In the genomic region with DNA sequence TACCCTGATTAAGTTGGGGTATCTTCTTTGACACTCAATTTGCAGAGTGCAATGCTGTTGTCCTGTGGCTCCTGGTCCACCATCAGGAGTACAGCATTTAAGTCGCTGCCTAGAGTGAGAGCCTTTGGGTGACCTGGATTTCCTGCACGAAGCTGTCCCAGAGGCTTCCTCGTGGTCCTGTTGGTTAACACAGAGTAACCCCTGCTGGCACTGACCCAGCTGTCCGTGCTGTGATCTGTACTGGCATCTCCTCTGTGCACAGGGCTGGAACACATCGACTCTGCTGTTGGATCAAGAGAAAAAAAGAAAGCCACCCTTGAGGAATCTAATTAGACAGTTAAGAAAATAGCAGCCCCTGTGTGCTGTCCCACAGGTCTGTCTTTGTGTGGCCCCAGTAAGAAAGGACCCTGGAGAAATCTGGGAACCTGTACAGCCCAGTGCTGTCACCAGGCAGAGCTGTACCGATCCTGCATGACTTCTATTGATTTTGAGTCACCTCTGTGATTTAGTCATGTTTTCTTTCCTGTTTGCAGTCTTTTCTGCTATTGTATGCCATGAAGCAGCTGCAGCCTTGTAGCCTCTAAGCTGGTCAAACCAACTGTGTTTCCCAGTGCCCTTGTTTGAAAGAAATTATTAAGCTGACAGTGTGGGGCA, we compare ENCODE assay signal across 13 mouse cellular contexts.
DNase-seq lines count a peak whose midpoint lies in the region; ATAC-seq and TF ChIP-seq lines count a peak whose summit lies in the region.
"Had no signal": no experiment of that assay in that cellular context is flagged by ENCODE, and none has a peak within 500 bp of the region (broad histone marks: within the 10 kb centered on the region; RNA-seq: fewer than 3 reads in every experiment).

No protein-coding gene starts in this region.

- H3K36me3 ChIP-seq in midbrain, postnatal 0 days (ENCODE audit: insufficient read depth, low read length): no peaks in the 10 kb centered on the region
- no peaks in the 10 kb centered on the region for H3K36me3 ChIP-seq in midbrain, embryonic 16.5 days (ENCODE audit: control insufficient read depth, insufficient read depth, low read length)
- no peaks in the 10 kb centered on the region for H3K36me3 ChIP-seq in hindbrain, embryonic 10.5 days
- H3K36me3 ChIP-seq: embryonic facial prominence, embryonic 15.5 days; heart, embryonic 12.5 days had no signal

- no peak for TF ChIP-seq CTCF in midbrain, postnatal 0 days (IDR thresholded peaks at IDR 0.05)

- H3K9me3 ChIP-seq in midbrain, postnatal 0 days (ENCODE audit: low read length): no peaks in the 10 kb centered on the region
- H3K9me3 ChIP-seq in midbrain, embryonic 16.5 days (replicated peaks; ENCODE audit: control insufficient read depth, low read length, poor library complexity, severe bottlenecking): no peaks in the 10 kb centered on the region
- no peaks in the 10 kb centered on the region for H3K9me3 ChIP-seq in hindbrain, embryonic 10.5 days
- H3K9me3 ChIP-seq: embryonic facial prominence, embryonic 15.5 days; heart, embryonic 12.5 days had no signal

- 39% methylated on average over 6 of the region's 6 CpGs for WGBS in midbrain, postnatal 0 days
- WGBS in midbrain, embryonic 16.5 days: 34% methylated on average over 6 of the region's 6 CpGs
- 57% methylated on average over 6 of the region's 6 CpGs for WGBS in hindbrain, embryonic 10.5 days

- H3K4me1 ChIP-seq in midbrain, postnatal 0 days (ENCODE audit: insufficient read depth, low read length): no peaks in the 10 kb centered on the region
- H3K4me1 ChIP-seq in midbrain, embryonic 16.5 days (ENCODE audit: control insufficient read depth, insufficient read depth, low read length): no peaks in the 10 kb centered on the region
- no peaks in the 10 kb centered on the region for H3K4me1 ChIP-seq in hindbrain, embryonic 10.5 days (replicated peaks)
- H3K4me1 ChIP-seq: embryonic facial prominence, embryonic 15.5 days; heart, embryonic 12.5 days had no signal

- no peak for ATAC-seq in midbrain, postnatal 0 days (ENCODE audit: low FRiP score)
- no peak for ATAC-seq in midbrain, embryonic 16.5 days
- ATAC-seq in cerebellum, adult (ENCODE audit: insufficient number of reproducible peaks, low FRiP score, low TSS enrichment): no peak
- ATAC-seq: hindbrain, embryonic 16.5 days had no signal

- DNase-seq in cerebellum, postnatal 14 days: peak; percentile 15 to 50
- no peak for DNase-seq in cerebellum, adult 11 months
- DNase-seq in midbrain, postnatal 0 days (ENCODE audit: low spot score): peak; percentile 36
- peak; percentile 55 to 65 for DNase-seq in kidney, postnatal 25 days
- peak; percentile 68 to 70 for DNase-seq in urinary bladder, postnatal 36 days (ENCODE audit: low spot score in 2 of 2)
- no peak for DNase-seq in hindbrain, embryonic 10.5 days (ENCODE audit: low spot score)
- DNase-seq: B cell, adult 2 months; layer of hippocampus, adult 9-11 months had no signal

- no peak overlapping the region for H3K4me3 ChIP-seq in midbrain, postnatal 0 days (ENCODE audit: low read depth, low read length)
- no peak overlapping the region for H3K4me3 ChIP-seq in midbrain, embryonic 16.5 days (ENCODE audit: low read depth, low read length)
- H3K4me3 ChIP-seq in hindbrain, embryonic 10.5 days: no peak overlapping the region
- H3K4me3 ChIP-seq: embryonic facial prominence, embryonic 15.5 days; heart, embryonic 12.5 days had no signal

- no peak overlapping the region for H3K27ac ChIP-seq in midbrain, postnatal 0 days (ENCODE audit: low read depth, low read length)
- no peak overlapping the region for H3K27ac ChIP-seq in midbrain, embryonic 16.5 days (ENCODE audit: low read length)
- no peak overlapping the region; the same call in 1 of the 2 replicates for H3K27ac ChIP-seq in hindbrain, embryonic 10.5 days
- H3K27ac ChIP-seq: embryonic facial prominence, embryonic 15.5 days had no signal

- no peak overlapping the region for H3K4me2 ChIP-seq in midbrain, postnatal 0 days (ENCODE audit: low read depth, low read length, poor library complexity, severe bottlenecking)
- no peak overlapping the region for H3K4me2 ChIP-seq in midbrain, embryonic 16.5 days (ENCODE audit: low read length)
- H3K4me2 ChIP-seq: embryonic facial prominence, embryonic 15.5 days; heart, embryonic 12.5 days had no signal

- no peaks in the 10 kb centered on the region for H3K27me3 ChIP-seq in midbrain, postnatal 0 days (ENCODE audit: insufficient read depth, low read length)
- H3K27me3 ChIP-seq in midbrain, embryonic 16.5 days (ENCODE audit: control insufficient read depth, insufficient read depth, low read depth, low read length): no peaks in the 10 kb centered on the region
- no peaks in the 10 kb centered on the region for H3K27me3 ChIP-seq in hindbrain, embryonic 10.5 days (ENCODE audit: insufficient read depth, poor library complexity, severe bottlenecking)
- H3K27me3 ChIP-seq: embryonic facial prominence, embryonic 15.5 days; heart, embryonic 12.5 days had no signal

- no peak overlapping the region for H3K9ac ChIP-seq in midbrain, postnatal 0 days (replicated peaks; ENCODE audit: low read length, poor library complexity, severe bottlenecking)
- H3K9ac ChIP-seq in midbrain, embryonic 16.5 days (ENCODE audit: low read depth, low read length): no peak overlapping the region
- H3K9ac ChIP-seq: embryonic facial prominence, embryonic 15.5 days; heart, embryonic 12.5 days had no signal

Comparison
In these comparisons a context has a peak if more than half of its experiments do, and no peak if none do; other contexts are left out.
1. DNase-seq: peak in cerebellum, postnatal 14 days (2 of 2), midbrain, postnatal 0 days (single experiment), kidney, postnatal 25 days (2 of 2) and urinary bladder, postnatal 36 days (2 of 2); none in cerebellum, adult 11 months (single experiment) and hindbrain, embryonic 10.5 days (single experiment).